Comparison of ENCODE assay signal across 14 mouse cellular contexts in genomic region chr8:64923329-64923728, GRCm38 (mm10).
"Had no signal": no experiment of that assay in that cellular context is flagged by ENCODE, and none has a peak within 500 bp of the region (broad histone marks: within the 10 kb centered on the region; RNA-seq: fewer than 3 reads in every experiment).

No protein-coding gene starts in this region.

- H3K27ac ChIP-seq: limb, embryonic 12.5 days; limb, embryonic 15.5 days; liver, embryonic 14.5 days; stomach, postnatal 0 days had no signal

- DNase-seq: kidney, adult 18-20 months; kidney, adult 9 months; kidney, postnatal 14 days; left cerebral cortex, postnatal 4 days; liver, postnatal 0 days; lung, embryonic 14.5 days; lung, postnatal 10 days; lung, postnatal 4 days; midbrain, embryonic 14.5 days; thymus, postnatal 36 days had no signal

- H3K4me3 ChIP-seq: limb, embryonic 12.5 days; limb, embryonic 15.5 days had no signal

- H3K4me1 ChIP-seq: limb, embryonic 15.5 days had no signal
